Mouse (Mus musculus): Measurements from ENCODE around the gene Rhcg. TPM values are rescaled to one million over a fixed set of nuclear protein-coding genes. Genes with fewer than 3 reads are reported as not detected.

The Rhcg gene
- 6.8 and 13.8 TPM in 2 replicates for polyA plus RNA-seq (2015; fragmentation: Nextera tagmentation; extraction: Ambion mirVana)

DNA sequence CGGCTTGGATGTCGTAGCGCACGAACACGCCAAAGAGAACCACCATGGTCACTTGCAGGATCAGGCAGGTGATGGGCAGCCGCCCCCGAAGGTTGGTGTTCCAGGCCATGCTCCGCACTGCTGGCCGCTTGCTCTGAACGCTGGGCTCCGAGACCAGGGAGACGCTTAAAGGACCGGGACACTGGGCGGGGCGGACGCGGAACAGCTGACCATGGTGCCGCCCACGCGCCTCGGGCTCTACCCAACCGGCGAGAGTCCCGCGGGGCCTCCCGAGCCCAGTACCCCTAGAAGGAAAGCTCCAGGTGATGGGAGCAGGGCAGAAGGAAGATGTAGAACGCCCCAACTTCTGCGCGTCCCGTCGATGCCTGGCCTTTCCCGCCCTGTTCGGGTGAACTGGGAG is at the start of gene Rhcg:
Gene Rhcg, minus strand, starts transcription at position 240 of the 400 bp plus-strand sequence.

DNA sequence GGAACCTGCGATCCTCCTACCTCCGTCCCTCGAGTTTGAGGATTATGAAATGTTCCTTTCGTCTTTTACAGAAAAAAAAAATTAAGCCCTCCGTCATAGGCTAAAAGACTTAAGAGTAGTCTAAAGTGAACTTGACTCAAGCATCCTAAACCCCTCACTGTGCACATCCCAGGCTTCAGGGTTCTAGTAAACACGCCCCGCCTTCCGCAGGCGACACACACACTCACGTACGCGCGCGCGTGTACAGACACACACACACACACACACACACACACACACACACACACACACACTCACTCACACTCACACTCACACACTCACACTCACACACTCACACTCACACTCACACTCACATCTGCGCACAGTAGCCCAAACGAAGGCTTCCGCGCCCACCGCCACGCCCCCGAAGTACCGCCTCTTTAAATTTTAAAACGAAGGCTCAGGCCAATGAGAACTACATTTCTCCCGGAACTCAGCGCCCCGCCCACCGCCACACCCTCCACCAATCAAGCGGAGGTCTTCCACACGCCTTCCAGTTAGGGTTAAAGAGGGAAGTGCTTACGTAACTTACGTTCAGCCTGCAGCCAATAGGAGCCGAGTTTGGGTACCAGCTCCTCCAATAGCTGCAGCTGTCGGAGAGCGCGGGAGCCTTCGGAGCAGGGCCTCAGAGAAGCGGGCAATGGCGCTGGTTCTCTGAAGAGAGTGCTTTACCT is 42.3 kb upstream of the Rhcg start, which contains the start of gene Ticrr:
Gene Ticrr, plus strand, starts transcription at position 619 of the 713 bp plus-strand sequence.

Other genes starting within 250 kb of the Rhcg start
- gene Rlbp1, start 230.6 kb downstream of the Rhcg start, polyA plus RNA-seq (2015; fragmentation: Nextera tagmentation; extraction: Ambion mirVana): 0.25 and 0.54 TPM in 2 replicates
- 1.5 and 2.2 TPM in 2 replicates for gene Fanci, start 225.7 kb downstream of the Rhcg start, polyA plus RNA-seq (2015; fragmentation: Nextera tagmentation; extraction: Ambion mirVana)
- gene Polg, start 151.3 kb downstream of the Rhcg start, polyA plus RNA-seq (2015; fragmentation: Nextera tagmentation; extraction: Ambion mirVana): 13.8 and 25.1 TPM in 2 replicates
- 1.5 and 2.2 TPM in 2 replicates for gene Ticrr, start 42.5 kb upstream of the Rhcg start, polyA plus RNA-seq (2015; fragmentation: Nextera tagmentation; extraction: Ambion mirVana)
- gene Kif7, start 98.1 kb upstream of the Rhcg start, polyA plus RNA-seq (2015; fragmentation: Nextera tagmentation; extraction: Ambion mirVana): 2.4 and 2.8 TPM in 2 replicates
- 8.2 and 31.4 TPM in 2 replicates for gene Plin1, start 115.2 kb upstream of the Rhcg start, polyA plus RNA-seq (2015; fragmentation: Nextera tagmentation; extraction: Ambion mirVana)
- gene Pex11a, start 125.5 kb upstream of the Rhcg start, polyA plus RNA-seq (2015; fragmentation: Nextera tagmentation; extraction: Ambion mirVana): 14.5 and 27.7 TPM in 2 replicates
- 3.3 and 3.6 TPM in 2 replicates for gene Wdr93, start 125.5 kb upstream of the Rhcg start, polyA plus RNA-seq (2015; fragmentation: Nextera tagmentation; extraction: Ambion mirVana)
- 0.10 and 0.13 TPM in 2 replicates for gene Mesp1, start 176.1 kb upstream of the Rhcg start, polyA plus RNA-seq (2015; fragmentation: Nextera tagmentation; extraction: Ambion mirVana)
- gene Mesp2, start 193.1 kb upstream of the Rhcg start, polyA plus RNA-seq (2015; fragmentation: Nextera tagmentation; extraction: Ambion mirVana): 0.49 and 0.81 TPM in 2 replicates
- gene Anpep, start 243.4 kb upstream of the Rhcg start, polyA plus RNA-seq (2015; fragmentation: Nextera tagmentation; extraction: Ambion mirVana): 22.1 and 41.2 TPM in 2 replicates